Mouse (Mus musculus) bone marrow, adult 2 months (tissue): Measurements from ENCODE around the gene Trim28. TPM values are rescaled to one million over a fixed set of nuclear protein-coding genes. Genes with fewer than 3 reads are reported as not detected.

ENCODE experiments used
- H3K27ac ChIP-seq: fragments of 200-500 bp; 2 replicates; pipeline ENCODE4 v1.5.1; 2012; ENCODE audit warnings: low read depth, mild to moderate bottlenecking, control low read depth, inconsistent platforms, low read length; ENCODE audit not compliant: control insufficient read depth, poor library complexity, insufficient read depth
- H3K4me1 ChIP-seq: fragments of 200-500 bp; 2 replicates; pipeline ENCODE4 v1.6.1; 2011; ENCODE audit warnings: low read length; ENCODE audit not compliant: control insufficient read depth, insufficient read depth
- H3K4me3 ChIP-seq: fragments of 200-500 bp; replicated peaks from 2 replicates; pipeline ENCODE3; 2011; ENCODE audit warnings: mild to moderate bottlenecking, low read depth, low read length, control low read depth; ENCODE audit not compliant: control insufficient read depth
- CTCF ChIP-seq: fragments of 200-500 bp; IDR thresholded peaks from 2 replicates; pipeline ENCODE4 v1.5.1; 2011; ENCODE audit warnings: low read length, control low read depth; ENCODE audit not compliant: control insufficient read depth, insufficient read depth
- POLR2A ChIP-seq: fragments of 200-500 bp; IDR thresholded peaks from 2 replicates; pipeline ENCODE4 v1.6.1; 2011; ENCODE audit warnings: low read depth, mild to moderate bottlenecking, control low read depth, low read length, borderline replicate concordance; ENCODE audit not compliant: control insufficient read depth
- WGBS: fragments of 180-500 bp; shearing (Covaris S2); methylation state at CpG from one replicate; pipeline ENCODE4 v1.1.7; 2018; 5-methylcytosine and 5-hydroxymethylcytosine counted together
- polyA plus RNA-seq: library from polyadenylated mRNA; stranded (reverse); fragments of >200 nt; gene quantifications from 2 replicates; pipeline ENCODE4 v1.2.4, GENCODE M21; 2011; ENCODE audit warnings: low replicate concordance; ENCODE audit not compliant: missing spikeins, insufficient read depth, insufficient read length

The Trim28 gene
- polyA plus RNA-seq, 1 experiment, result 286 TPM

- H3K4me3 ChIP-seq, result no peak overlapping the region
- H3K27ac ChIP-seq, result no peak overlapping the region
- no peak for TF ChIP-seq CTCF
- no peaks in the 10 kb centered on the region; the same call in 1 of the 2 replicates for H3K4me1 ChIP-seq
- WGBS, result 71% methylated on average over 8 of the region's 8 CpGs
These were observed 11.3 kb upstream of the Trim28 start for GRCm38 (mm10) chr7:12987409-12988189.

- 2% methylated on average over 3 of the region's 3 CpGs for WGBS
- no peak overlapping the region for H3K4me3 ChIP-seq
- TF ChIP-seq POLR2A (no peak), CTCF (no peak)
- H3K4me1 ChIP-seq, result no peaks in the 10 kb centered on the region; the same call in 1 of the 2 replicates
- H3K27ac ChIP-seq, result no peak overlapping the region
These were observed 6.7 kb upstream of the Trim28 start for GRCm38 (mm10) chr7:12992222-12992621.

GRCm38 (mm10) chr7:12993148-12993547 lies 5.8 kb upstream of the Trim28 start:
- Histone ChIP-seq H3K4me1 (no peaks in the 10 kb centered on the region), H3K27ac (no peak overlapping the region), H3K4me3 (no peak overlapping the region)
- TF ChIP-seq POLR2A (no peak), CTCF (no peak)
- 67% methylated on average over 10 of the region's 10 CpGs for WGBS

GRCm38 (mm10) chr7:12995862-12996261 lies 3.1 kb upstream of the Trim28 start:
- TF ChIP-seq CTCF (no peak), POLR2A (no peak)
- no peak overlapping the region for H3K27ac ChIP-seq
- H3K4me1 ChIP-seq, result no peaks in the 10 kb centered on the region
- H3K4me3 ChIP-seq, result no peak overlapping the region

- Histone ChIP-seq H3K4me3 (no peak overlapping the region), H3K27ac (no peak overlapping the region), H3K4me1 (no peaks in the 10 kb centered on the region)
- 64% methylated on average over 5 of the region's 5 CpGs for WGBS
- TF ChIP-seq POLR2A (no peak), CTCF (no peak)
These were observed 1.7 kb upstream of the Trim28 start for GRCm38 (mm10) chr7:12997230-12997629.

GRCm38 (mm10) chr7:12998053-12998452 lies 861 bp upstream of the Trim28 start, which contains the start of gene Slc27a5:
TSS of gene Slc27a5 (minus strand) at chr7:12998192.
- Histone ChIP-seq H3K4me1 (no peaks in the 10 kb centered on the region), H3K27ac (no peak within 1 kb of the TSS), H3K4me3 (no peak within 1 kb of the TSS)
- TF ChIP-seq POLR2A (no peak), CTCF (no peak)
- WGBS, result 71% methylated on average over 5 of the region's 5 CpGs

- WGBS, result 80% methylated on average over 1 of the region's 1 CpGs
- H3K4me1 ChIP-seq, result no peaks in the 10 kb centered on the region
- no peak for TF ChIP-seq CTCF
- TF ChIP-seq POLR2A, result no peak
- H3K4me3 ChIP-seq, result no peak overlapping the region
- H3K27ac ChIP-seq, result no peak overlapping the region
These were observed 2.7 kb downstream of the Trim28 start for GRCm38 (mm10) chr7:13001584-13001983.

- TF ChIP-seq POLR2A, result no peak
- no peak for TF ChIP-seq CTCF
- no peaks in the 10 kb centered on the region for H3K4me1 ChIP-seq
- WGBS, result 82% methylated on average over 5 of the region's 5 CpGs
- no peak overlapping the region for H3K27ac ChIP-seq
- H3K4me3 ChIP-seq, result no peak overlapping the region
These were observed 4.5 kb downstream of the Trim28 start for GRCm38 (mm10) chr7:13003380-13003779.
